Mouse (Mus musculus) bone marrow, adult 2 months (tissue): ENCODE measurements at regions not wholly inside any gene's neighbourhood (a gene's known extent, or its start where the extent isn't known, plus 50 kb on each side); places are given as distances from the start of the nearest gene placed in this dataset.

Experiments used
- CTCF ChIP-seq: fragments of 200-500 bp; IDR thresholded peaks from 2 replicates; pipeline ENCODE4 v1.5.1; 2011; ENCODE audit warnings: low read length, control low read depth; ENCODE audit not compliant: control insufficient read depth, insufficient read depth
- POLR2A ChIP-seq: fragments of 200-500 bp; IDR thresholded peaks from 2 replicates; pipeline ENCODE4 v1.6.1; 2011; ENCODE audit warnings: low read depth, mild to moderate bottlenecking, control low read depth, low read length, borderline replicate concordance; ENCODE audit not compliant: control insufficient read depth

DNA sequence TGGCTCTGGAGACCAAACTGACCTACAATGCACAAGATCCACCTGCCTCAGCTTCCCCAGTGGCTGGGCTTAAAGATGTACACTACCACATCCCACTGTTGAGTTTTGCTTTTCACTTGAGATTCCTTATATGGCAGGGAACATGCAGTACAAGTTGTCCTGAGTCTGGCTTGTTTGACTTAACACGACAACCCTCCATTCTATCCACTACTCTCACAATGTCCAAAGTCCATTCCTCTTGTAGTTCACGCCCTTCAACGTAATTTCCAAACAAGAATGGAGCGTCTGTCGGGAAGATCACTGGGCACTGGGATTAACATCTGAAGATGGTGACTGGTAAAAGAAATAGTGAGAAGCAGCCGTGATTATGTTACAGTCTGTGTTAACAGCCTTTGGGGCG lies 108.6 kb upstream of the Klf14 start:
- TF ChIP-seq CTCF, result no peak
- TF ChIP-seq POLR2A, result no peak
